Mouse (Mus musculus) bone marrow, adult 2 months (tissue): ENCODE data around the gene Dennd6b. TPM values are rescaled to one million over a fixed set of nuclear protein-coding genes. Genes with fewer than 3 reads are reported as not detected.

Experiments used
- H3K27ac ChIP-seq: fragments of 200-500 bp; 2 replicates; pipeline ENCODE4 v1.5.1; 2012; ENCODE audit warnings: low read depth, mild to moderate bottlenecking, control low read depth, inconsistent platforms, low read length; ENCODE audit not compliant: control insufficient read depth, poor library complexity, insufficient read depth
- H3K4me1 ChIP-seq: fragments of 200-500 bp; 2 replicates; pipeline ENCODE4 v1.6.1; 2011; ENCODE audit warnings: low read length; ENCODE audit not compliant: control insufficient read depth, insufficient read depth
- H3K4me3 ChIP-seq: fragments of 200-500 bp; replicated peaks from 2 replicates; pipeline ENCODE3; 2011; ENCODE audit warnings: mild to moderate bottlenecking, low read depth, low read length, control low read depth; ENCODE audit not compliant: control insufficient read depth
- CTCF ChIP-seq: fragments of 200-500 bp; IDR thresholded peaks from 2 replicates; pipeline ENCODE4 v1.5.1; 2011; ENCODE audit warnings: low read length, control low read depth; ENCODE audit not compliant: control insufficient read depth, insufficient read depth
- POLR2A ChIP-seq: fragments of 200-500 bp; IDR thresholded peaks from 2 replicates; pipeline ENCODE4 v1.6.1; 2011; ENCODE audit warnings: low read depth, mild to moderate bottlenecking, control low read depth, low read length, borderline replicate concordance; ENCODE audit not compliant: control insufficient read depth
- WGBS: fragments of 180-500 bp; shearing (Covaris S2); methylation state at CpG from one replicate; pipeline ENCODE4 v1.1.7; 2018; 5-methylcytosine and 5-hydroxymethylcytosine counted together
- polyA plus RNA-seq: library from polyadenylated mRNA; stranded (reverse); fragments of >200 nt; gene quantifications from 2 replicates; pipeline ENCODE4 v1.2.4, GENCODE M21; 2011; ENCODE audit warnings: low replicate concordance; ENCODE audit not compliant: missing spikeins, insufficient read depth, insufficient read length

The Dennd6b gene
- polyA plus RNA-seq, 1 experiment = 13.6 TPM

DNA sequence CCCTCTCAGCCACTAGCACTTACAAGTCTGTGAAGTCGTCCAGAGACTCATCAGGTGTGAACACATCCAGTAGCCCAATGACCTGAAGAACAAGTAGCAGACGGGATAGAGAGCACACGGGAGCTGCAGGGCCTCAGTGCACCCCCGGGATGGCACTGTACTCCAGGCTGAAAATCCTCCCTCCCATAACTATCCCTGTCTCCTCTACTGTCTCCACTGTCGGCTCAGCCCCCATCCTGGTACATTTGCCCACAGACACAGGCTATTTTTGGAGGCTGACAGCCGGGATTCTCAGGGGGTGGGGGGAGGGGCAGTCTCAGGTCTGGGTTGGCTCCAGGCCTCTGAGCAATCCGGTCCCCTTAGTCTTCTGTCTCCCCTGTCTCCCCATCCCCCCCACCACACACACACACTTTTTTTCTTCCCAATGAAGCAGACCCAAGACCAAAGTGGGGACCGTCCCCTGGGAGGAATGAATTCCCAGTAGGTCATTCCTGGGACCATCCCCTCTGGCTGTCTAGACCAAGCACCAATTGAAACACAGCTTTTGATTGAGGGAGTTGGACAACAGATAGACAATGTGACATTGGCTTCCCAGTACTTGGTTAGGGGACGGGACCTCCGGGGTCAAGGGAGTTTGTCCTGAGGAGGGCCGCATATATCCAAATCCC, 58.8 kb downstream of the Dennd6b start:
- H3K27ac ChIP-seq = no peak overlapping the region
- 78% methylated on average over 11 of the region's 11 CpGs for WGBS
- no peak overlapping the region for H3K4me3 ChIP-seq
- TF ChIP-seq CTCF (no peak), POLR2A (no peak)
- H3K4me1 ChIP-seq = no peaks in the 10 kb centered on the region; the same call in 1 of the 2 replicates

DNA sequence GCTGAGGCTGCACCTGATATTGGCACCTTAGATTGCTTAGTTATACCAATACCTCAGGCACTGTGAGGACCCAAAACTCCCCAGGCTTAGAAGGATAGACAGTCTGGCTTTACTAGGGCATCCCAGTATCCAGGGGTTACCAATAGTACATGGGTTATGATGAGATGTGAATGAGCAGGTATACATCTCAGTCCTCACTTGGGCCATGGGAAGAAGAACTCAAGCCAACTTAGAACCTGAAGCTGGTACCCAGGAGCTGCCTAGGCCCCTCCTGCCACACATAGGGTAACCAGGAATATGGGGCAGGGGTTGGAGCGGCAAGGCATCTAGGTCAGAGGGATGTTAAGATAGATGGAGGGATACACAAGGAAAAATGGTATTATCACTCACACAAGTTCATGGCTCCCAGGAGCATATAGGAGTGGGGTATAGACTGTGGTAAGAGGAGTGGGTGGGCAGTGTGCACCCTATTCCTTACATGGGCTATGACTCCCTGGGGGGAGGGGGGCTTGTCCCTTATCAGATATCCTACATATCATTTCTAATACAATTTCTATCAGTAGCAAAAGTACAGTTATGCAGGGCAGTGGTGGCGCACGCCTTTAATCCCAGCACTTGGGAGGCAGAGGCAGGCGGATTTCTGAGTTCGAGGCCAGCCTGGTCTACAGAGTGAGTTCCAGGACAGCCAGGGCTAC, 59.7 kb downstream of the Dennd6b start:
- 87% methylated on average over 5 of the region's 5 CpGs for WGBS
- Histone ChIP-seq H3K4me3 (no peak overlapping the region), H3K4me1 (peaks cover 5% of the 10 kb centered on the region), H3K27ac (no peak overlapping the region)
- TF ChIP-seq CTCF (no peak), POLR2A (no peak)

Other genes with a start within 250 kb of the Dennd6b start
- gene Ttll8, start 242.1 kb downstream of the Dennd6b start, polyA plus RNA-seq = not detected in 2 replicates
- 0.55 TPM in 1 of 2 replicates, not detected in the other for gene Mlc1, start 217.5 kb downstream of the Dennd6b start, polyA plus RNA-seq
- not detected in 2 replicates for gene Mov10l1, start 213.6 kb downstream of the Dennd6b start, polyA plus RNA-seq
- 0.45 TPM in 1 of 2 replicates, not detected in the other for gene Panx2, start 136.8 kb downstream of the Dennd6b start, polyA plus RNA-seq
- gene Trabd, start 121.4 kb downstream of the Dennd6b start, polyA plus RNA-seq = 26.6 and 34.8 TPM in 2 replicates
- 7.0 and 17.9 TPM in 2 replicates for gene Selenoo, start 107.4 kb downstream of the Dennd6b start, polyA plus RNA-seq
- gene Tubgcp6, start 73.4 kb downstream of the Dennd6b start, polyA plus RNA-seq = 10.0 and 31.9 TPM in 2 replicates
- gene Hdac10, start 67.8 kb downstream of the Dennd6b start, polyA plus RNA-seq = 9.1 and 24.3 TPM in 2 replicates
- 6.1 and 14.6 TPM in 2 replicates for gene Mapk12, start 55.8 kb downstream of the Dennd6b start, polyA plus RNA-seq
- 5.7 and 7.6 TPM in 2 replicates for gene Mapk11, start 46.9 kb downstream of the Dennd6b start, polyA plus RNA-seq
- 11.1 and 30.9 TPM in 2 replicates for gene Plxnb2, start 15.7 kb downstream of the Dennd6b start, polyA plus RNA-seq
- 42.6 and 54.0 TPM in 2 replicates for gene Ppp6r2, start 15.1 kb upstream of the Dennd6b start, polyA plus RNA-seq
- 54.0 and 160 TPM in 2 replicates for gene Sbf1, start 118.8 kb upstream of the Dennd6b start, polyA plus RNA-seq
- gene Adm2, start 126.2 kb upstream of the Dennd6b start, polyA plus RNA-seq = 2.7 TPM in 1 of 2 replicates, not detected in the other
- 15.5 TPM in 1 of 2 replicates, not detected in the other for gene Miox, start 137.9 kb upstream of the Dennd6b start, polyA plus RNA-seq
- gene Lmf2, start 159.2 kb upstream of the Dennd6b start, polyA plus RNA-seq = 16.7 and 42.0 TPM in 2 replicates
- 144 and 191 TPM in 2 replicates for gene Ncaph2, start 159.2 kb upstream of the Dennd6b start, polyA plus RNA-seq
- 3.5 and 7.7 TPM in 2 replicates for gene Sco2, start 177.3 kb upstream of the Dennd6b start, polyA plus RNA-seq
- not detected in 2 replicates for gene Tymp, start 180.5 kb upstream of the Dennd6b start, polyA plus RNA-seq
- gene Odf3b, start 182.8 kb upstream of the Dennd6b start, polyA plus RNA-seq = 1.7 and 4.9 TPM in 2 replicates
- gene Klhdc7b, start 188.4 kb upstream of the Dennd6b start, polyA plus RNA-seq = not detected in 2 replicates
- gene Syce3, start 214.0 kb upstream of the Dennd6b start, polyA plus RNA-seq = not detected in 2 replicates
- 4.3 and 4.7 TPM in 2 replicates for gene Cpt1b, start 229.4 kb upstream of the Dennd6b start, polyA plus RNA-seq
- gene C730034F03Rik, start 233.1 kb upstream of the Dennd6b start, polyA plus RNA-seq = 1.5 TPM in 1 of 2 replicates, not detected in the other
- gene Gm44502, start 233.2 kb upstream of the Dennd6b start, polyA plus RNA-seq = 1.9 and 5.4 TPM in 2 replicates
- 62.9 and 126 TPM in 2 replicates for gene Chkb, start 233.4 kb upstream of the Dennd6b start, polyA plus RNA-seq